Mouse (Mus musculus) stomach, postnatal 0 days (tissue): ENCODE data around the gene Cd300lf. TPM values are rescaled to one million over a fixed set of nuclear protein-coding genes. Genes with fewer than 3 reads are reported as not detected.

Experiments used
- ATAC-seq: fragments of 200-750 bp; cut with Nextera tagmentation; 2 replicates; pipeline ENCODE4 v1.8.0; 2017; ENCODE audit not compliant: low FRiP score, low TSS enrichment
- DNase-seq: peaks from one replicate; pipeline ENCODE4 v3.0.0-alpha.2; 2016; ENCODE audit warnings: low spot score
- H3K27ac ChIP-seq: fragments of 300-500 bp; sonication (generic); replicated peaks from 2 replicates; pipeline ENCODE4 v1.5.1; 2014; ENCODE audit warnings: mild to moderate bottlenecking, control low read depth
- H3K27me3 ChIP-seq: fragments of 300-500 bp; sonication (generic); 2 replicates; pipeline ENCODE4 v1.6.1; 2014; ENCODE audit warnings: low read length; ENCODE audit not compliant: control insufficient read depth, insufficient read depth
- H3K36me3 ChIP-seq: fragments of 300-500 bp; sonication (generic); 2 replicates; pipeline ENCODE4 v1.6.1; 2014; ENCODE audit warnings: low read length, mixed read lengths; ENCODE audit not compliant: control insufficient read depth, insufficient read depth
- H3K4me1 ChIP-seq: fragments of 300-500 bp; sonication (generic); replicated peaks from 2 replicates; pipeline ENCODE4 v1.6.1; 2014; ENCODE audit warnings: antibody characterized with exemption; ENCODE audit not compliant: control insufficient read depth, insufficient read depth
- H3K4me2 ChIP-seq: fragments of 300-500 bp; sonication (generic); replicated peaks from 2 replicates; pipeline ENCODE4 v1.6.1; 2014; ENCODE audit warnings: low read depth, mild to moderate bottlenecking, control low read depth, moderate library complexity
- H3K4me3 ChIP-seq: fragments of 300-500 bp; sonication (generic); 2 replicates; pipeline ENCODE4 v1.5.1; 2014; ENCODE audit warnings: low read depth, low read length, control low read depth
- H3K9ac ChIP-seq: fragments of 300-500 bp; sonication (generic); 2 replicates; pipeline ENCODE4 v1.6.1; 2014; ENCODE audit warnings: mild to moderate bottlenecking, low read length, control low read depth, mixed read lengths
- H3K9me3 ChIP-seq: fragments of 300-500 bp; sonication (generic); 2 replicates; pipeline ENCODE4 v1.6.1; 2016; ENCODE audit warnings: low read length; ENCODE audit not compliant: control insufficient read depth
- CTCF ChIP-seq: IDR thresholded peaks from 2 replicates; pipeline ENCODE4 v1.5.1; 2016; ENCODE audit warnings: antibody characterized with exemption, low read depth, mild to moderate bottlenecking, moderate library complexity
- EP300 ChIP-seq: optimal IDR thresholded peaks from 2 replicates; pipeline ENCODE3; 2016; ENCODE audit warnings: antibody characterized with exemption
- WGBS: fragments of 180-500 bp; shearing (Covaris S2); extraction: QIAGEN DNeasy Blood & Tissue Kit; methylation state at CpG from one replicate; pipeline ENCODE4 v1.1.7; 2014; 5-methylcytosine and 5-hydroxymethylcytosine counted together
- polyA plus RNA-seq: library from polyadenylated mRNA; unstranded; fragments of >200 nt; fragmentation: Nextera tagmentation; extraction: Ambion mirVana; gene quantifications from 2 replicates; pipeline ENCODE4 v1.2.1, GENCODE M21; 2015

The Cd300lf gene
- polyA plus RNA-seq, 1 experiment from 2014 or later: 0.47 TPM

GRCm38 (mm10) chr11:115075407-115075806, 58.4 kb downstream of the Cd300lf start:
- no peak for TF ChIP-seq EP300
- no peaks in the 10 kb centered on the region for H3K36me3 ChIP-seq
- no peaks in the 10 kb centered on the region for H3K4me1 ChIP-seq
- DNase-seq (no peak), ATAC-seq (no peak)
- 53% methylated on average over 7 of the region's 7 CpGs for WGBS
- no peak overlapping the region for H3K27ac ChIP-seq
- no peaks in the 10 kb centered on the region for H3K9me3 ChIP-seq
- H3K4me3 ChIP-seq: no peak overlapping the region
- H3K27me3 ChIP-seq: peaks cover 2% of the 10 kb centered on the region; the same call in 1 of the 2 replicates
- no peak overlapping the region for H3K9ac ChIP-seq
- no peak overlapping the region for H3K4me2 ChIP-seq

GRCm38 (mm10) chr11:115073002-115073401, 60.8 kb downstream of the Cd300lf start:
- no peaks in the 10 kb centered on the region for H3K4me1 ChIP-seq
- no peaks in the 10 kb centered on the region for H3K36me3 ChIP-seq
- no peak overlapping the region for H3K27ac ChIP-seq
- DNase-seq: no peak
- TF ChIP-seq CTCF (no peak), EP300 (no peak)
- H3K27me3 ChIP-seq: peaks cover 2% of the 10 kb centered on the region; the same call in 1 of the 2 replicates
- H3K4me2 ChIP-seq: no peak overlapping the region
- ATAC-seq: no peak
- 63% methylated on average over 5 of the region's 5 CpGs for WGBS
- no peaks in the 10 kb centered on the region for H3K9me3 ChIP-seq
- no peak overlapping the region for H3K9ac ChIP-seq
- H3K4me3 ChIP-seq: no peak overlapping the region

- Histone ChIP-seq H3K4me1 (no peaks in the 10 kb centered on the region), H3K4me2 (no peak overlapping the region; the same call in 1 of the 2 replicates), H3K4me3 (no peak overlapping the region), H3K27ac (no peak overlapping the region; the same call in 1 of the 2 replicates), H3K9ac (no peak overlapping the region), H3K9me3 (no peaks in the 10 kb centered on the region), H3K27me3 (no peaks in the 10 kb centered on the region), H3K36me3 (no peaks in the 10 kb centered on the region)
- TF ChIP-seq CTCF (peak; percentile 9; the same call in 1 of the 2 replicates), EP300 (no peak)
- peak; percentile 75; the same call in 1 of the 2 replicates for ATAC-seq
- WGBS: 10% methylated on average over 14 of the region's 14 CpGs
- no peak for DNase-seq
Measured at GRCm38 (mm10) chr11:115071631-115072294, 62.0 kb downstream of the Cd300lf start.

DNA sequence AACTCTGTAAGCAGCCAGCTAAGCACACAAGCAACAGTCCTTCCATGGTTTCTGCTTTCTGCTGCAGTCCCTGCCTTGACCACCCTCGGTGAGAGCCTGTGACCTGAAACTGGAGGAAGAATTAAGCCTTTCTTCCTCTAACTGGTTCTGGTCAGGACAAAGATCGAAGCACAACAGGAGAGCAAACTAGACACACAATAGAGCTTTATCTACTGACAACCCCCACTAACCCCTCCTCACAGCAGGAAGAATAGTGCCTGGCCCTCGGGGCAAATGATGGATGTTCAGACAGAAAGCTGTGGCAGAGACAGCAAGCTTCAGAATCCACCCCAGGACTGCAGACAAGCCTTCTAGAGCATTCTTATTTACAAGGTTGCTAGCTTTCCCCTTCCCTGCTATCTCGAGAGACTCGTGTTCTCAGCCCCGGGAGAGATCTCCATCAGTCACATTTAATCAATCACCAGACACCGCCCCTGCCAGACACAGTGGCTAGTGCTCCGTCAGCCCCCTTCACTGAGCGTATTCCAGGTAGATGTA, 62.7 kb downstream of the Cd300lf start:
- 9% methylated on average over 9 of the region's 9 CpGs for WGBS
- H3K27ac ChIP-seq: no peak overlapping the region
- ATAC-seq: no peak

GRCm38 (mm10) chr11:115066768-115067167, 67.0 kb downstream of the Cd300lf start:
- Histone ChIP-seq H3K9ac (no peak overlapping the region), H3K27me3 (no peaks in the 10 kb centered on the region), H3K9me3 (no peaks in the 10 kb centered on the region), H3K4me1 (no peaks in the 10 kb centered on the region), H3K27ac (no peak overlapping the region), H3K4me2 (no peak overlapping the region), H3K36me3 (no peaks in the 10 kb centered on the region), H3K4me3 (no peak overlapping the region)
- no peak for TF ChIP-seq EP300
- TF ChIP-seq CTCF: peak; percentile 21
- WGBS: 66% methylated on average over 6 of the region's 6 CpGs
- no peak for DNase-seq
- ATAC-seq: no peak

More for the DNA sequence above, 62.7 kb downstream of the Cd300lf start:
- Histone ChIP-seq H3K4me1 (no peaks in the 10 kb centered on the region), H3K36me3 (no peaks in the 10 kb centered on the region), H3K4me3 (no peak overlapping the region), H3K4me2 (no peak overlapping the region; the same call in 1 of the 2 replicates), H3K9ac (no peak overlapping the region), H3K27me3 (no peaks in the 10 kb centered on the region), H3K9me3 (no peaks in the 10 kb centered on the region)
- TF ChIP-seq CTCF (no peak), EP300 (no peak)
- DNase-seq: no peak

Other genes with a start within 250 kb of the Cd300lf start
- 1.5 and 2.1 TPM in 2 replicates for gene Cd300a, start 244.0 kb downstream of the Cd300lf start, polyA plus RNA-seq
- 0.12 TPM in 2 replicates for gene Cd300lb, start 199.6 kb downstream of the Cd300lf start, polyA plus RNA-seq
- gene Cd300c, start 164.8 kb downstream of the Cd300lf start, polyA plus RNA-seq: not detected in 2 replicates
- 0.10 and 0.17 TPM in 2 replicates for gene Cd300ld, start 144.1 kb downstream of the Cd300lf start, polyA plus RNA-seq
- gene Cd300c2, start 132.1 kb downstream of the Cd300lf start, polyA plus RNA-seq: 3.2 and 4.1 TPM in 2 replicates
- not detected in 2 replicates for gene Cd300ld2, start 117.8 kb downstream of the Cd300lf start, polyA plus RNA-seq
- gene Cd300ld4, start 107.0 kb downstream of the Cd300lf start, polyA plus RNA-seq: not detected in 2 replicates
- gene Cd300ld5, start 96.2 kb downstream of the Cd300lf start, polyA plus RNA-seq: not detected in 2 replicates
- not detected in 2 replicates for gene Cd300ld3, start 85.6 kb downstream of the Cd300lf start, polyA plus RNA-seq
- 0.07 TPM in 1 of 2 replicates, not detected in the other for gene Cd300e, start 71.8 kb downstream of the Cd300lf start, polyA plus RNA-seq
- gene Rab37, start 42.6 kb downstream of the Cd300lf start, polyA plus RNA-seq: 1.7 TPM in 2 replicates
- 104 and 109 TPM in 2 replicates for gene Slc9a3r1, start 29.3 kb upstream of the Cd300lf start, polyA plus RNA-seq
- 6.3 and 8.2 TPM in 2 replicates for gene Tmem104, start 53.5 kb upstream of the Cd300lf start, polyA plus RNA-seq
- gene Nat9, start 53.9 kb upstream of the Cd300lf start, polyA plus RNA-seq: 17.7 and 18.1 TPM in 2 replicates
- gene Grin2c, start 133.3 kb upstream of the Cd300lf start, polyA plus RNA-seq: not detected in 2 replicates
- gene Fdxr, start 143.1 kb upstream of the Cd300lf start, polyA plus RNA-seq: 6.7 and 7.3 TPM in 2 replicates
- gene Fads6, start 163.7 kb upstream of the Cd300lf start, polyA plus RNA-seq: 1.3 and 1.5 TPM in 2 replicates
- gene Otop2, start 173.2 kb upstream of the Cd300lf start, polyA plus RNA-seq: 4.2 and 4.7 TPM in 2 replicates
- gene Ush1g, start 188.0 kb upstream of the Cd300lf start, polyA plus RNA-seq: 0.34 and 0.36 TPM in 2 replicates
- 20.5 and 21.0 TPM in 2 replicates for gene Otop3, start 200.7 kb upstream of the Cd300lf start, polyA plus RNA-seq
- gene Hid1, start 233.8 kb upstream of the Cd300lf start, polyA plus RNA-seq: 37.5 and 42.7 TPM in 2 replicates
- gene Cdr2l, start 247.9 kb upstream of the Cd300lf start, polyA plus RNA-seq: 3.9 and 4.1 TPM in 2 replicates